Mouse (Mus musculus) hindbrain, postnatal 0 days (tissue): ENCODE measurements around the gene Mex3a. TPM values are rescaled to one million over a fixed set of nuclear protein-coding genes. Genes with fewer than 3 reads are reported as not detected.

ENCODE experiments used
- ATAC-seq: fragments of 200-750 bp; cut with Nextera tagmentation; 2 replicates; pipeline ENCODE4 v1.8.0; 2017; ENCODE audit warnings: mild to moderate bottlenecking, moderate TSS enrichment, moderate library complexity
- DNase-seq: peaks from one replicate; pipeline ENCODE4 v3.0.0-alpha.2; 2015; ENCODE audit warnings: low spot score
- H3K27ac ChIP-seq: fragments of 300-500 bp; sonication (generic); 2 replicates; pipeline ENCODE4 v1.5.1; 2014; ENCODE audit warnings: mild to moderate bottlenecking
- H3K27me3 ChIP-seq: fragments of 300-500 bp; sonication (generic); 2 replicates; pipeline ENCODE4 v1.6.1; 2014; ENCODE audit warnings: low read length, mixed read lengths; ENCODE audit not compliant: insufficient read depth
- H3K36me3 ChIP-seq: fragments of 300-500 bp; sonication (generic); 2 replicates; pipeline ENCODE4 v1.6.1; 2014; ENCODE audit warnings: low read length, mixed read lengths; ENCODE audit not compliant: insufficient read depth
- H3K4me1 ChIP-seq: fragments of 300-500 bp; sonication (generic); 2 replicates; pipeline ENCODE4 v1.6.1; 2014; ENCODE audit warnings: antibody characterized with exemption, low read length, mixed read lengths; ENCODE audit not compliant: insufficient read depth
- H3K4me2 ChIP-seq: fragments of 300-500 bp; sonication (generic); 2 replicates; pipeline ENCODE4 v1.6.1; 2014; ENCODE audit warnings: low read depth, mild to moderate bottlenecking, low read length, moderate library complexity, mixed read lengths
- H3K4me3 ChIP-seq: fragments of 300-500 bp; sonication (generic); 2 replicates; pipeline ENCODE4 v1.5.1; 2014; ENCODE audit warnings: low read length
- H3K9ac ChIP-seq: fragments of 300-500 bp; sonication (generic); replicated peaks from 2 replicates; pipeline ENCODE4 v1.6.1; 2014; ENCODE audit warnings: mild to moderate bottlenecking, low read length, moderate library complexity, mixed read lengths
- H3K9me3 ChIP-seq: fragments of 300-500 bp; sonication (generic); 2 replicates; pipeline ENCODE4 v1.6.1; 2016; ENCODE audit warnings: low read length, mixed read lengths
- CTCF ChIP-seq: IDR thresholded peaks from 2 replicates; pipeline ENCODE4 v1.5.1; 2016; ENCODE audit warnings: antibody characterized with exemption, control low read depth, low read depth
- WGBS: fragments of 180-500 bp; shearing (Covaris S2); extraction: QIAGEN DNeasy Blood & Tissue Kit; methylation state at CpG from one replicate; pipeline ENCODE4 v1.1.7; 2014; 5-methylcytosine and 5-hydroxymethylcytosine counted together
- polyA plus RNA-seq: library from polyadenylated mRNA; unstranded; fragments of >200 nt; fragmentation: Nextera tagmentation; extraction: Ambion mirVana; gene quantifications from 2 replicates; pipeline ENCODE4 v1.2.1, GENCODE M21; 2015
- total RNA-seq: library from RNA; depleted of rRNA; stranded (reverse); fragments of >200 nt; gene quantifications from 2 replicates; pipeline ENCODE4 v1.2.3, GENCODE M21; 2014

Mex3a gene
- total and polyA plus RNA-seq, 2 experiments from 2014 or later: 15.3 to 52.3 TPM

GRCm38 (mm10) chr3:88538271-88539145, 6.3 kb downstream of the Mex3a start:
- peak overlapping the region; percentile 34; the same call in 1 of the 2 replicates for H3K27ac ChIP-seq
- H3K4me1 ChIP-seq: peaks cover 36% of the 10 kb centered on the region
- no peaks in the 10 kb centered on the region for H3K9me3 ChIP-seq
- no peak overlapping the region for H3K9ac ChIP-seq
- peaks cover 24% of the 10 kb centered on the region for H3K36me3 ChIP-seq
- no peak overlapping the region for H3K4me3 ChIP-seq
- no peak for DNase-seq
- 25% methylated on average over 9 of the region's 9 CpGs for WGBS
- no peak for ATAC-seq
- H3K27me3 ChIP-seq: no peaks in the 10 kb centered on the region
- TF ChIP-seq CTCF: no peak
- no peak overlapping the region for H3K4me2 ChIP-seq

GRCm38 (mm10) chr3:88539397-88539796, 7.2 kb downstream of the Mex3a start:
- no peak for ATAC-seq
- H3K9ac ChIP-seq: no peak overlapping the region
- H3K4me3 ChIP-seq: no peak overlapping the region
- H3K4me2 ChIP-seq: no peak overlapping the region
- peaks cover 24% of the 10 kb centered on the region for H3K36me3 ChIP-seq
- no peaks in the 10 kb centered on the region for H3K27me3 ChIP-seq
- WGBS: 9% methylated on average over 3 of the region's 3 CpGs
- no peak for TF ChIP-seq CTCF
- H3K9me3 ChIP-seq: no peaks in the 10 kb centered on the region
- DNase-seq: peak; percentile 46
- peak overlapping the region; percentile 68; the same call in 1 of the 2 replicates for H3K27ac ChIP-seq
- H3K4me1 ChIP-seq: peaks cover 33% of the 10 kb centered on the region

GRCm38 (mm10) chr3:88540085-88540484, 7.9 kb downstream of the Mex3a start:
- Histone ChIP-seq H3K27ac (peak overlapping the region; percentile 68), H3K4me2 (no peak overlapping the region), H3K4me3 (no peak overlapping the region), H3K27me3 (no peaks in the 10 kb centered on the region), H3K9me3 (no peaks in the 10 kb centered on the region), H3K36me3 (peaks cover 24% of the 10 kb centered on the region), H3K9ac (0 out of 2 replicates have a peak overlapping the region, but pooled peaks have one; percentile 28), H3K4me1 (peaks cover 26% of the 10 kb centered on the region)
- DNase-seq (peak; percentile 53), ATAC-seq (no peak)
- 60% methylated on average over 5 of the region's 5 CpGs for WGBS
- TF ChIP-seq CTCF: peak; percentile 38

- H3K4me3 ChIP-seq: no peak overlapping the region
- no peaks in the 10 kb centered on the region for H3K27me3 ChIP-seq
- H3K4me2 ChIP-seq: no peak overlapping the region
- H3K36me3 ChIP-seq: peaks cover 21% of the 10 kb centered on the region
- WGBS: 44% methylated on average over 6 of the region's 7 CpGs
- H3K9me3 ChIP-seq: no peaks in the 10 kb centered on the region
- peak; percentile 67 for ATAC-seq
- no peak for TF ChIP-seq CTCF
- peak overlapping the region; percentile 76 for H3K27ac ChIP-seq
- peak; percentile 81 for DNase-seq
- peaks cover 11% of the 10 kb centered on the region for H3K4me1 ChIP-seq
- H3K9ac ChIP-seq: no peak overlapping the region
Measured at GRCm38 (mm10) chr3:88541622-88542401, 9.6 kb downstream of the Mex3a start.

GRCm38 (mm10) chr3:88542486-88542885, 10.3 kb downstream of the Mex3a start:
- WGBS: 69% methylated on average over 4 of the region's 4 CpGs

GRCm38 (mm10) chr3:88543174-88543573, 11.0 kb downstream of the Mex3a start:
- 81% methylated on average over 8 of the region's 8 CpGs for WGBS
- peaks cover 8% of the 10 kb centered on the region for H3K4me1 ChIP-seq
- no peak overlapping the region for H3K4me3 ChIP-seq
- H3K9me3 ChIP-seq: no peaks in the 10 kb centered on the region
- TF ChIP-seq CTCF: no peak
- no peak overlapping the region for H3K4me2 ChIP-seq
- H3K27ac ChIP-seq: 0 out of 2 replicates have a peak overlapping the region, but pooled peaks have one; percentile 76
- no peak overlapping the region for H3K9ac ChIP-seq
- ATAC-seq (no peak), DNase-seq (no peak)
- H3K36me3 ChIP-seq: 0 out of 2 replicates have a peak, but pooled peaks cover 10% of the 10 kb centered on the region
- H3K27me3 ChIP-seq: no peaks in the 10 kb centered on the region

More at GRCm38 (mm10) chr3:88542486-88542885, 10.3 kb downstream of the Mex3a start:
- H3K27me3 ChIP-seq: no peaks in the 10 kb centered on the region
- H3K9me3 ChIP-seq: no peaks in the 10 kb centered on the region
- peaks cover 14% of the 10 kb centered on the region for H3K36me3 ChIP-seq
- TF ChIP-seq CTCF: no peak
- H3K27ac ChIP-seq: peak overlapping the region; percentile 76
- H3K4me1 ChIP-seq: peaks cover 8% of the 10 kb centered on the region
- no peak overlapping the region for H3K4me2 ChIP-seq
- no peak for ATAC-seq
- H3K4me3 ChIP-seq: no peak overlapping the region
- no peak for DNase-seq
- H3K9ac ChIP-seq: no peak overlapping the region
